Mouse (Mus musculus): ENCODE measurements around the gene Gne.

- TF ChIP-seq CTCF (IDR thresholded peaks at IDR 0.05; ENCODE audit: low read depth) (no peak), EP300 (IDR thresholded peaks at IDR 0.05; ENCODE audit: low read depth) (no peak)
Measured at GRCm38 (mm10) chr4:44003622-44004021, 80.4 kb downstream of the Gne start.

Measured in liver, postnatal 0 days (tissue).